Mouse (Mus musculus) urinary bladder, postnatal 4 days (tissue): ENCODE results near the gene Vsnl1.

Source experiments
- DNase-seq, 2 experiments: peaks; one replicate each; pipeline ENCODE4 v3.0.0; 2021 to 2022; ENCODE audit warnings: low spot score in 2 of 2

Vsnl1 gene

DNA sequence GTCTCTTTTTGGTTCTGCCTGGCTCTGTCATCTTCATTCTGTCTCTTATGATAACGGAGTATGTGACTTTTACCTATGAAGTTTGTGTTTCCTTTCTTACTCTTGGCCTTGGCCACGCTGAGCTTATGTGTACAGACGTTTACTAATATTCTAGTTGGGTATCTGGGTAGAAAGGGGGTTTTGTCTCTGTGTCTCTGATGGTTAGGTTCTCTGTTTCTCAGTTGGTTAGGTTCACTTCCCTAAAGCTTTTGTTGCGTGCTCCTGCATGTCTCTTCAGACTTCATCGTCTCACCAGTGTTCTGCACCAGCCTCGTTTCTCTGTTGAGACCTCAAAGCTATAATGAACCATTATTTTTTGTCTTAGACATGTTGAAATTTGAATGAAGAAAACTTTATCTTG, 159.2 kb downstream of the Vsnl1 start:
- DNase-seq, result no peak

- no peak for DNase-seq
Measured at GRCm38 (mm10) chr12:11276632-11277031, 159.8 kb downstream of the Vsnl1 start.
